Mouse (Mus musculus) embryonic fibroblast, embryonic 13.5 days (primary cell): ENCODE measurements around the gene Auts2.

Experiments used
- CTCF ChIP-seq: IDR thresholded peaks from 2 replicates; pipeline ENCODE4 v1.5.1; 2011; ENCODE audit warnings: mild to moderate bottlenecking, control low read depth, low read length, moderate library complexity, borderline replicate concordance; ENCODE audit not compliant: insufficient read depth
- POLR2A ChIP-seq: IDR thresholded peaks from 2 replicates; pipeline ENCODE4 v1.6.1; 2011; ENCODE audit warnings: low read depth, mild to moderate bottlenecking, control low read depth, low read length, moderate library complexity

GRCm38 (mm10) chr5:132033491-132034350 is 509.4 kb downstream of the Auts2 start:
- TF ChIP-seq POLR2A (no peak), CTCF (no peak)
